Mouse (Mus musculus): ENCODE data around the gene Xpa.
A peak's percentile ranks its signal among the peaks of the same experiment; 100 is the strongest.

The Xpa gene

GRCm38 (mm10) chr4:46151903-46152544 is 44.1 kb downstream of the Xpa start:
- ATAC-seq (ENCODE audit: insufficient number of reproducible peaks, low FRiP score, low TSS enrichment), result no peak

GRCm38 (mm10) chr4:46146881-46147280 is 49.2 kb downstream of the Xpa start:
- ATAC-seq (ENCODE audit: insufficient number of reproducible peaks, low FRiP score, low TSS enrichment), result no peak

- no peak for ATAC-seq (ENCODE audit: insufficient number of reproducible peaks, low FRiP score, low TSS enrichment)
These were observed 51.8 kb downstream of the Xpa start for GRCm38 (mm10) chr4:46144323-46144722.

GRCm38 (mm10) chr4:46138287-46139222 is 57.6 kb downstream of the Xpa start, which contains the start of the genes Ncbp1 and Tstd2:
Ncbp1 (plus strand) TSS chr4:46138613.
Tstd2 (minus strand) TSS chr4:46138694.
- peak; percentile 91 for ATAC-seq (ENCODE audit: insufficient number of reproducible peaks, low FRiP score, low TSS enrichment)

- ATAC-seq (ENCODE audit: insufficient number of reproducible peaks, low FRiP score, low TSS enrichment), result peak; percentile 56
These were observed 58.4 kb downstream of the Xpa start for GRCm38 (mm10) chr4:46137629-46138286.

GRCm38 (mm10) chr4:46131791-46132190 is 64.3 kb downstream of the Xpa start:
- no peak for ATAC-seq (ENCODE audit: insufficient number of reproducible peaks, low FRiP score, low TSS enrichment)

GRCm38 (mm10) chr4:46130221-46130620 is 65.9 kb downstream of the Xpa start:
- no peak for ATAC-seq (ENCODE audit: insufficient number of reproducible peaks, low FRiP score, low TSS enrichment)

GRCm38 (mm10) chr4:46129311-46130004 is 66.7 kb downstream of the Xpa start:
- ATAC-seq (ENCODE audit: insufficient number of reproducible peaks, low FRiP score, low TSS enrichment), result no peak

GRCm38 (mm10) chr4:46126541-46126940 is 69.6 kb downstream of the Xpa start:
- ATAC-seq (ENCODE audit: insufficient number of reproducible peaks, low FRiP score, low TSS enrichment), result peak; percentile 82

GRCm38 (mm10) chr4:46123358-46123757 is 72.8 kb downstream of the Xpa start:
- no peak for ATAC-seq (ENCODE audit: insufficient number of reproducible peaks, low FRiP score, low TSS enrichment)

- ATAC-seq (ENCODE audit: insufficient number of reproducible peaks, low FRiP score, low TSS enrichment), result no peak
These were observed 75.3 kb downstream of the Xpa start for GRCm38 (mm10) chr4:46120767-46121166.

GRCm38 (mm10) chr4:46119514-46120094 is 76.5 kb downstream of the Xpa start:
- ATAC-seq (ENCODE audit: insufficient number of reproducible peaks, low FRiP score, low TSS enrichment), result no peak

GRCm38 (mm10) chr4:46117536-46117935 is 78.6 kb downstream of the Xpa start:
- no peak for ATAC-seq (ENCODE audit: insufficient number of reproducible peaks, low FRiP score, low TSS enrichment)

GRCm38 (mm10) chr4:46116544-46117175 is 79.5 kb downstream of the Xpa start:
- peak; percentile 90 for ATAC-seq (ENCODE audit: insufficient number of reproducible peaks, low FRiP score, low TSS enrichment)

- no peak for ATAC-seq (ENCODE audit: insufficient number of reproducible peaks, low FRiP score, low TSS enrichment)
These were observed 80.8 kb downstream of the Xpa start for GRCm38 (mm10) chr4:46115308-46115707.

- peak; percentile 64 for ATAC-seq (ENCODE audit: insufficient number of reproducible peaks, low FRiP score, low TSS enrichment)
These were observed 84.8 kb downstream of the Xpa start for GRCm38 (mm10) chr4:46111361-46111760.

- ATAC-seq (ENCODE audit: insufficient number of reproducible peaks, low FRiP score, low TSS enrichment), result no peak
These were observed 86.0 kb downstream of the Xpa start for GRCm38 (mm10) chr4:46110084-46110483.
